Mouse (Mus musculus): ENCODE measurements around the gene Dhx33. TPM values are rescaled to one million over a fixed set of nuclear protein-coding genes. Genes with fewer than 3 reads are reported as not detected.

Gene Dhx33
- polyA plus RNA-seq, 1 experiment from 2014 or later = 24.2 TPM

- Histone ChIP-seq H3K4me2 (no peak overlapping the region), H3K27ac (ENCODE audit: low read depth, low read length) (no peak overlapping the region), H3K9me3 (ENCODE audit: control insufficient read depth, low read length) (no peaks in the 10 kb centered on the region), H3K36me3 (ENCODE audit: control insufficient read depth, insufficient read depth, low read length) (peaks cover 37% of the 10 kb centered on the region), H3K4me1 (replicated peaks; ENCODE audit: control insufficient read depth, insufficient read depth, low read length) (no peaks in the 10 kb centered on the region; the same call in 1 of the 2 replicates), H3K4me3 (ENCODE audit: low read depth, low read length) (no peak overlapping the region), H3K27me3 (replicated peaks; ENCODE audit: control insufficient read depth, insufficient read depth, low read length) (no peaks in the 10 kb centered on the region), H3K9ac (ENCODE audit: low read depth, low read length) (no peak overlapping the region)
- WGBS = 73% methylated on average over 4 of the region's 4 CpGs
- DNase-seq (ENCODE audit: low spot score) (no peak), ATAC-seq (replicated peaks; ENCODE audit: low FRiP score) (no peak)
Measured at GRCm38 (mm10) chr11:70973947-70974346, 30.3 kb downstream of the Dhx33 start.

GRCm38 (mm10) chr11:70972586-70972985 lies 31.7 kb downstream of the Dhx33 start:
- Histone ChIP-seq H3K36me3 (ENCODE audit: control insufficient read depth, insufficient read depth, low read length) (peaks cover 24% of the 10 kb centered on the region), H3K27me3 (replicated peaks; ENCODE audit: control insufficient read depth, insufficient read depth, low read length) (no peaks in the 10 kb centered on the region), H3K4me2 (no peak overlapping the region), H3K27ac (ENCODE audit: low read depth, low read length) (no peak overlapping the region), H3K9ac (ENCODE audit: low read depth, low read length) (no peak overlapping the region), H3K9me3 (ENCODE audit: control insufficient read depth, low read length) (no peaks in the 10 kb centered on the region), H3K4me3 (ENCODE audit: low read depth, low read length) (no peak overlapping the region), H3K4me1 (replicated peaks; ENCODE audit: control insufficient read depth, insufficient read depth, low read length) (peaks cover 3% of the 10 kb centered on the region; the same call in 1 of the 2 replicates)
- 74% methylated on average over 1 of the region's 1 CpGs for WGBS
- ATAC-seq (replicated peaks; ENCODE audit: low FRiP score) (no peak), DNase-seq (ENCODE audit: low spot score) (no peak)

GRCm38 (mm10) chr11:70970560-70971540 lies 33.4 kb downstream of the Dhx33 start:
- peak; percentile 79 for DNase-seq (ENCODE audit: low spot score)
- Histone ChIP-seq H3K4me1 (replicated peaks; ENCODE audit: control insufficient read depth, insufficient read depth, low read length) (peaks cover 3% of the 10 kb centered on the region; the same call in 1 of the 2 replicates), H3K27me3 (replicated peaks; ENCODE audit: control insufficient read depth, insufficient read depth, low read length) (no peaks in the 10 kb centered on the region), H3K9me3 (ENCODE audit: control insufficient read depth, low read length) (no peaks in the 10 kb centered on the region), H3K4me3 (ENCODE audit: low read depth, low read length) (peak overlapping the region; percentile 89), H3K27ac (ENCODE audit: low read depth, low read length) (peak overlapping the region; percentile 92), H3K4me2 (peak overlapping the region; percentile 63), H3K9ac (ENCODE audit: low read depth, low read length) (peak overlapping the region; percentile 64), H3K36me3 (ENCODE audit: control insufficient read depth, insufficient read depth, low read length) (peaks cover 12% of the 10 kb centered on the region)
- WGBS = 11% methylated on average over 24 of the region's 24 CpGs
- ATAC-seq (replicated peaks; ENCODE audit: low FRiP score) = peak; percentile 75

- Histone ChIP-seq H3K36me3 (ENCODE audit: control insufficient read depth, insufficient read depth, low read length) (peaks cover 10% of the 10 kb centered on the region), H3K27me3 (replicated peaks; ENCODE audit: control insufficient read depth, insufficient read depth, low read length) (no peaks in the 10 kb centered on the region), H3K4me2 (peak within 1 kb of the TSS; percentile 79), H3K4me3 (ENCODE audit: low read depth, low read length) (peak within 1 kb of the TSS; percentile 89), H3K27ac (ENCODE audit: low read depth, low read length) (peak within 1 kb of the TSS; percentile 92), H3K4me1 (replicated peaks; ENCODE audit: control insufficient read depth, insufficient read depth, low read length) (peaks cover 3% of the 10 kb centered on the region; the same call in 1 of the 2 replicates), H3K9ac (ENCODE audit: low read depth, low read length) (peak within 1 kb of the TSS; percentile 89), H3K9me3 (ENCODE audit: control insufficient read depth, low read length) (no peaks in the 10 kb centered on the region)
- under 1% methylated on average over 43 of the region's 43 CpGs for WGBS
- peak; percentile 93 for ATAC-seq (replicated peaks; ENCODE audit: low FRiP score)
- peak; percentile 92 for DNase-seq (ENCODE audit: low spot score)
Measured at GRCm38 (mm10) chr11:70969821-70970559, 34.2 kb downstream of the Dhx33 start, which contains the start of the genes Nup88 and Rpain. Nup88 (minus strand) TSS chr11:70969973. Rpain (plus strand) TSS chr11:70970213.

GRCm38 (mm10) chr11:70969271-70969794 lies 34.9 kb downstream of the Dhx33 start:
- Histone ChIP-seq H3K4me1 (replicated peaks; ENCODE audit: control insufficient read depth, insufficient read depth, low read length) (peaks cover 3% of the 10 kb centered on the region; the same call in 1 of the 2 replicates), H3K27me3 (replicated peaks; ENCODE audit: control insufficient read depth, insufficient read depth, low read length) (no peaks in the 10 kb centered on the region), H3K4me2 (peak overlapping the region; percentile 79), H3K27ac (ENCODE audit: low read depth, low read length) (peak overlapping the region; percentile 77), H3K36me3 (ENCODE audit: control insufficient read depth, insufficient read depth, low read length) (peaks cover 10% of the 10 kb centered on the region; the same call in 1 of the 2 replicates), H3K9ac (ENCODE audit: low read depth, low read length) (peak overlapping the region; percentile 89), H3K4me3 (ENCODE audit: low read depth, low read length) (peak overlapping the region; percentile 89), H3K9me3 (ENCODE audit: control insufficient read depth, low read length) (no peaks in the 10 kb centered on the region)
- ATAC-seq (replicated peaks; ENCODE audit: low FRiP score) (no peak), DNase-seq (ENCODE audit: low spot score) (no peak)
- WGBS = 1% methylated on average over 25 of the region's 25 CpGs

GRCm38 (mm10) chr11:70964222-70964907 lies 39.9 kb downstream of the Dhx33 start:
- H3K9ac ChIP-seq (ENCODE audit: low read depth, low read length) = no peak overlapping the region
- H3K9me3 ChIP-seq (ENCODE audit: control insufficient read depth, low read length) = no peaks in the 10 kb centered on the region
- H3K4me2 ChIP-seq = no peak overlapping the region
- DNase-seq (ENCODE audit: low spot score) = no peak
- H3K27ac ChIP-seq (ENCODE audit: low read depth, low read length) = no peak overlapping the region
- 89% methylated on average over 4 of the region's 4 CpGs for WGBS
- no peak overlapping the region for H3K4me3 ChIP-seq (ENCODE audit: low read depth, low read length)
- ATAC-seq (replicated peaks; ENCODE audit: low FRiP score) = no peak
- H3K36me3 ChIP-seq (ENCODE audit: control insufficient read depth, insufficient read depth, low read length) = peaks cover 24% of the 10 kb centered on the region
- peaks cover 3% of the 10 kb centered on the region; the same call in 1 of the 2 replicates for H3K4me1 ChIP-seq (replicated peaks; ENCODE audit: control insufficient read depth, insufficient read depth, low read length)
- H3K27me3 ChIP-seq (replicated peaks; ENCODE audit: control insufficient read depth, insufficient read depth, low read length) = no peaks in the 10 kb centered on the region

- no peak overlapping the region for H3K27ac ChIP-seq (ENCODE audit: low read depth, low read length)
- 0 out of 2 replicates have a peak, but pooled peaks have one; percentile 15 for ATAC-seq (replicated peaks; ENCODE audit: low FRiP score)
- no peaks in the 10 kb centered on the region for H3K27me3 ChIP-seq (replicated peaks; ENCODE audit: control insufficient read depth, insufficient read depth, low read length)
- H3K4me2 ChIP-seq = no peak overlapping the region
- WGBS = 62% methylated on average over 5 of the region's 5 CpGs
- DNase-seq (ENCODE audit: low spot score) = no peak
- H3K36me3 ChIP-seq (ENCODE audit: control insufficient read depth, insufficient read depth, low read length) = peaks cover 41% of the 10 kb centered on the region
- no peaks in the 10 kb centered on the region for H3K9me3 ChIP-seq (ENCODE audit: control insufficient read depth, low read length)
- no peak overlapping the region for H3K4me3 ChIP-seq (ENCODE audit: low read depth, low read length)
- H3K9ac ChIP-seq (ENCODE audit: low read depth, low read length) = no peak overlapping the region
- no peaks in the 10 kb centered on the region for H3K4me1 ChIP-seq (replicated peaks; ENCODE audit: control insufficient read depth, insufficient read depth, low read length)
Measured at GRCm38 (mm10) chr11:70960786-70961554, 43.3 kb downstream of the Dhx33 start.

All from liver, embryonic 11.5 days (tissue).